Mouse (Mus musculus) left cerebral cortex, postnatal 36 days (tissue): ENCODE results near the gene Rln3. TPM values are rescaled to one million over a fixed set of nuclear protein-coding genes. Genes with fewer than 3 reads are reported as not detected.

Experiments used
- DNase-seq, 2 experiments: peaks; one replicate each; pipeline ENCODE4 v3.0.0; 2021 to 2022; ENCODE audit warnings: low spot score in 2 of 2, mixed read lengths in 1 of 2
- intact Hi-C: fragments of 180-260 bp; cut with DNase I; formaldehyde crosslinking; loops from one replicate; pipeline ENCODE4 v1.15.1; 2025
- total RNA-seq, 2 experiments: library from RNA; stranded (reverse); gene quantifications; 2 replicates each; pipeline ENCODE4 v1.2.3; 2021

Rln3 gene
- total RNA-seq, result not detected

- intact Hi-C loops, result no loop called here
- DNase-seq, result no peak
Observed at GRCm38 (mm10) chr8:84044900-84045299, at the start of gene Rln3. Gene Rln3 (minus strand): TSS chr8:84045000.

GRCm38 (mm10) chr8:84090585-84090984, 45.8 kb upstream of the Rln3 start:
- no peak for DNase-seq
- intact Hi-C loops, result no loop called here

DNA sequence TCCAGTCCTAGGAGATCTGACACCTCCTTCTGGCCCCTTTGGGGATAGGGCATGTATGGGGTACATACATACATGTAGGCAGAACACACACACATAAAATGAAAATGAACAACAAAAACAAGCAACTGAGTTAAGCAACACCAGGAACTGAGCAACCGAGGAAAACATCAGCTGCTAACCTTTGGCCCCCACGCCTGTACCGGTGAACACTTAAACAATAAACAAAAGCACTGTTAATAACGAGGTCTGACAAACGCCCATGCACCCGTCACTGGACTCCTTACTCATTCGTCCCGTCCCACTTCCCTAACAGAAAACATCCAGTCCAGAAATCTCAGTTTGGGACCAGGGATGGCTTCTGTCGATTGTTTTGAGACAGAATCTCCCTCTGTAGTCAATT, 44.5 kb upstream of the Rln3 start:
- intact Hi-C loops, result no loop called here

GRCm38 (mm10) chr8:84087821-84088220, 43.0 kb upstream of the Rln3 start:
- intact Hi-C loops, result no loop called here
- DNase-seq, result no peak

More for the DNA sequence above, 44.5 kb upstream of the Rln3 start:
- no peak for DNase-seq

DNA sequence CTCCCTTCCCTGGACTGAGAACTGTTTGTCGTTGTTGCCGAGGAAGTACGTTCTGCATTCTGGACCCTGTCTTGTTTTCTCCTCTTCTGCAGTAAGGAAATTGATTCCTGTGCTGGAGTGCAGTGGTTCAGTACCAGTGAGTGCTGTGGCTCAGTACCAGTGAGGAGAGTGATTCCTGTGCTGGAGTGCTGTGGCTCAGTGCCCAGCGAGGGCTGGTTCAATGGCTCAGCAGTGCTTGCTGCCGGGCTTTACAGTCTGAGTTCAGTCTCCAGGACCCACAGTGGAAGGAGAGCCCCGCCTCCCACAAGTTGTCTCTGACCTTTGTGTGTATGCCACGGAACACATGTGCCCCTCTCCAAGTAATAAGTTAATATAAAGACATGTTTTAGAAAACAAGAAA, 42.4 kb upstream of the Rln3 start:
- intact Hi-C loops, result no loop called here
- DNase-seq, result no peak

DNA sequence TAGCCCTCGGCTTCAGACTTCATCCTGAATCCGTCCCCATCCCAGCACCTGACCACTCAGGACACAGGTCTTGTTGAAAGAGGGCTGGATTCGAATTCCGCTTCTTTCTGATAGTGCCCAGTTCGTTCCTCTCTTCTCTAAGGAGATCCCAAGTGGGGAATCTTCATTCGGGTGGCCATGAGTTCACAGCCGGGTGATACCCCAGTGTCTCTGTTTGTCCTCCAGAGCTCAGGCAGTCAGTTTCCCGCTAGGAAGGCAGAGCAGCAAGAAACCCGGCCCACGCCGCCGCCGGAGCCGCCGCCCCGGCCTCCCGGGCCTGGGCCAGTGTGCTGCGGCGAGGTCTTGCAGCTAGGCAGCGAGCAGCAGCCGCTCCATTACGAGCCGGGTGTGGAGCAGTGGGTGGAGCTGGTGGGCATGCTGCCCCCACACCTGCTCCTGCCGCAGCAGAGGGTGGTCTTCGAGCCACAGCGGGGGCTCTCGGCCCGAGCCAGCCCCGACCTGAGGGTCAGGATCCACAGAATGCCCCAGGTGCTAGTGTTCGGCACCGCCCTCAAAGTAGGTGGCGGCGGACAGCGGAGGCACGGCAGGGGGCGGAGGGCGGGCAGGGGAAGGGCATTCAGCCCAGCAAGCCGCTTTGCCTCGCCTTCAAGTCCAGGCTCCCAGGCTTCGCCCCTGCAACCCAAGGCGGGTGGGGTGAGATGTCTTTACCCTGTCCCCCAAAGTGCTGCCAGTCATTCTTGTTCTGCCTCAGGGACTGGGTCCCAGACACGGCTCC, 39.7 kb upstream of the Rln3 start:
- intact Hi-C loops, result no loop called here
- DNase-seq, result no peak

DNA sequence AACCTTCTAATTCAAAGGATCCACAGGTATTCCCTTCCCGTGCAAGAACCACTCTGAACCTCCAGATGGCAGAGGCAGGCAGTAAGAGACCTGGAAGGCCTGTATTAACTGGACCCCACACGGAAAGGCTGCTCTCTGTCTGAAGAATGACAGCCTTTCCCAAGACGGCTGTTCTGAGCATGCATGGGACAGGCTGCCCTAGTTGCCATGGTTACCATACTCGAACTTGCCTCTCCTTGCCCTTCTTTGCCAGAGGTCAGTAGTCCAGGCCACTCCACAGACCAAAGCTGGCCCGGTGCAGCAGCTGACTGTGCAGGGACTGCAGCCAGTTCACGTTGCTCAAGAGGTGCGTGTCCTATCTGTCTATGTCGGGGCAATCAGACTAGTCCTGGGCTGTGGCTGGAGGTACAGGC, 39.0 kb upstream of the Rln3 start:
- intact Hi-C loops, result no loop called here
- DNase-seq, result no peak

DNA sequence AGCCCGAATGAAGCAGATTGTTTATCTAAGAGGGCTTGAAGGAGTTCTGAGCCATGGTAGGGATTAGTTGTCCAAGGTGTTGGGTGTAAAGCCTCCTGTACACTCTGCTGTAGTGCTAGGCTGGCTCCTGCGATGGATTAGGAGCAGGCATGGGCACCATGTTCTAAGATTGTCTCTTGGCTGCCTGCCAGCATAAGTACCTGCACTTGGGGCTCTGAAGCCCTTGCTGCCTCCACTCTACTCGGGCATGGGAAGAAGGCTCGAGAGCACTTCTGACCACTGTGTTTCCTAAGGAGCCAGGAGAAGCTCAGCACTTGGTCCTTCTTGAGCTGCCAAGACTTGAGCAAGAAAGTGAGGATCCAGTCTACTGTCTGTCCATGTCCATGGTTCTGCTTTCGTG, 34.4 kb upstream of the Rln3 start:
- DNase-seq, result no peak
- intact Hi-C loops, result no loop called here

GRCm38 (mm10) chr8:84076849-84077248, 32.0 kb upstream of the Rln3 start:
- no peak for DNase-seq
- intact Hi-C loops, result no loop called here

DNA sequence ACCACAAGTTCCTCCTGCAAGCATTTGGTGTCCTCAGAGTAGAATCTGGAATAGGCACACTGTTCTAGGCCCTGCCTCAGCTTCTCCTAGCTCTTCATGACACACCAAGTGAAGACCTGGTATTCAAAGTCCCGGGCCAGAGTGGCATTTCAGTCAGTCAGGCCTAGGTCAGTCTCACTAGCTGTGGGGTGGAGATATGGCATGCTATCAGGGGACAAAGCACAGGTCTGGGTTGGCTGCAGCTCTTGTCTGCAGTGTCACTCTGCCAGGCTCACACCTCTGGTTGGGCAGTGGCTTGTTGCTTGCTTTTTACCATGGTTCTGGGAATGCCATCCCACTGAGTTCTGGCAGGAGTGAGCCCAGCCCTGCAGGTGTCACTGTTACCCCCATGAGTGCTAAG, 31.6 kb upstream of the Rln3 start:
- DNase-seq, result no peak
- intact Hi-C loops, result no loop called here

DNA sequence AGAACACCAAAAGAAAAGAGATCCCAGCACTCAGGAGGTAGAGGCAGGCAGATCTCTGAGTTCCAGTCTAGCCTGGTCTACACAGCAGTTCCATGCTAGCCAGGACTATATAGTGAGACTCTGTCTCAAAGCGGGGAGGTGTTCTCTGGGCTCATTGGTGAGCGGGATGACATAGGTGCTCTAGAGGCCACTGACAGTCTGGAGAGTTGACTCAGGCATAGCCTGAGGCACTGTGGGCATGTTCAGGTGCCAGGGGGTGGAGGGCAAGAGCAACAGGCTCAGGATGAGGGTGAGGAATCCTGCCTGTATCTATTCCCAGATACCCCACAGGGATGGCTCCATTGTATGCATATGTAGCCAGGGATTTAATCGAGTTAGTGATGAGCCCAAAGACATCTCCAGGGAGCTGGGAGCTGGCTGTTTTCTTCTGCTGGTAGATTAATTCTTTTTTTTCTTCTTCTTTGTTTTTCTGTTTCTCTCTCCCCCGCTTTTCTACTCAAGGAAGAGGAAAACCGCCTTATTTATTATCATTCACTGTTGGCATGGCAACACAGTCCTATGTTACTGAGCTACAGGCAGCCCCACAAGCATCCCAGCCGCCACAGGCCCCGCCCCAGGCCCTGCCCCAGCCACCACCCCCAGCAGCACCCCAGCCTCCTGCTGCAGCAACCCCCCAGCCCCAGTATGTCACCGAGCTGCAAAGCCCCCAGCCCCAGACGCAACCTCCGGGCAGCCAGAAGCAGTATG, 28.6 kb upstream of the Rln3 start:
- intact Hi-C loops, result no loop called here

GRCm38 (mm10) chr8:84072321-84072720, 27.5 kb upstream of the Rln3 start:
- intact Hi-C loops, result no loop called here
- no peak for DNase-seq

More for the DNA sequence above, 28.6 kb upstream of the Rln3 start:
- DNase-seq, result no peak

- intact Hi-C loops, result no loop called here
- DNase-seq, result no peak
Observed at GRCm38 (mm10) chr8:84071921-84072320, 27.1 kb upstream of the Rln3 start.

- peak; percentile 60 to 72 for DNase-seq
- intact Hi-C loops, result no loop called here
Observed at GRCm38 (mm10) chr8:84070667-84071066, 25.9 kb upstream of the Rln3 start.

GRCm38 (mm10) chr8:84070241-84070640, 25.4 kb upstream of the Rln3 start:
- intact Hi-C loops, result no loop called here
- DNase-seq, result no peak

DNA sequence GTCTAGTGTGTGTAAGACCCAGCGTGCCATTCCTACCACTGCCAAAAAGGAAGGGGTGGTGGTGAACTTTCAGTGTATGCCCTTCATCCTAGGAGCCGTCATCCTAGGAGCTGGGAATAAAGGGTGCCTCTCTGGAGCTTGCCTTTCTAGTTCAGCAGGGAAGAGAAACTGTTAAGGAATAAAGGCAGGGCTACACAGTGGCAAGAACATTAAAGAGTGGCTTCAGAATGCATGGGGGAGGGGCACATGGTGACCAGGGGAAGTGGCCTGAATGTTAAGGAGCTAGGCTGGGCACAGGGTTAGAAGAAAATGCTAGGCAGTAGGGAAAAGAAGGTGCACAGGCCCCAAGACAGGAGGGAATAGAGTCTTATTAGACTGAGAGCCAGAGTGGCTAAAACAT, 24.9 kb upstream of the Rln3 start:
- intact Hi-C loops, result loop anchor here (5.0 kb wide), 1 partner anchor 57 kb away; the partner anchor contains the start of gene 2210011C24Rik

GRCm38 (mm10) chr8:84069169-84069568, 24.4 kb upstream of the Rln3 start:
- DNase-seq, result no peak
- intact Hi-C loops, result loop anchor here (5.0 kb wide), 1 partner anchor 57 kb away; the partner anchor contains the start of gene 2210011C24Rik

More for the DNA sequence above, 24.9 kb upstream of the Rln3 start:
- DNase-seq, result no peak

GRCm38 (mm10) chr8:84068316-84069035, 23.7 kb upstream of the Rln3 start:
- no peak for DNase-seq
- intact Hi-C loops, result loop anchor here (5.0 kb wide), 1 partner anchor 56 kb away; the partner anchor contains the start of gene 2210011C24Rik

DNA sequence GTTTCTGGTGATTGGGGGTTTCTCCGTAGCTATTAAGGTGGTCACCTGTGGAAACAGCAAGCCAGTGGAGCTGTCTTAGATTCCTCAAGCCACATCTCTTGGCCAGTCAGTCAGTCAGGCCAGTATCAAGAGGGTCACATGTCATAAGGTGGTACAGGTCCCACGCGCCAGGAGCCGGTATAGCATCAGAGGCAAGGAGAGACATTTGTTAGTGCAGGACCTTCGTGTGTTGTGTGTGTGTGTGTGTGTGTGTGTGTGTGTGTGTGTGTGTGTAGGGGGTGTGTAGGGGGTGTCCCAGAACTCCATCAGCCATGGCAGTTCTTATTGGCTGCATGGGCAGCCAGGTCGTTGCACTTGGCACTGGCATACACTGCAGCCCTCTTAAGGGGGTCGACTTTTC, 23.1 kb upstream of the Rln3 start:
- DNase-seq, result no peak
- intact Hi-C loops, result loop anchor here (5.0 kb wide), 1 partner anchor 56 kb away; the partner anchor contains the start of gene 2210011C24Rik

DNA sequence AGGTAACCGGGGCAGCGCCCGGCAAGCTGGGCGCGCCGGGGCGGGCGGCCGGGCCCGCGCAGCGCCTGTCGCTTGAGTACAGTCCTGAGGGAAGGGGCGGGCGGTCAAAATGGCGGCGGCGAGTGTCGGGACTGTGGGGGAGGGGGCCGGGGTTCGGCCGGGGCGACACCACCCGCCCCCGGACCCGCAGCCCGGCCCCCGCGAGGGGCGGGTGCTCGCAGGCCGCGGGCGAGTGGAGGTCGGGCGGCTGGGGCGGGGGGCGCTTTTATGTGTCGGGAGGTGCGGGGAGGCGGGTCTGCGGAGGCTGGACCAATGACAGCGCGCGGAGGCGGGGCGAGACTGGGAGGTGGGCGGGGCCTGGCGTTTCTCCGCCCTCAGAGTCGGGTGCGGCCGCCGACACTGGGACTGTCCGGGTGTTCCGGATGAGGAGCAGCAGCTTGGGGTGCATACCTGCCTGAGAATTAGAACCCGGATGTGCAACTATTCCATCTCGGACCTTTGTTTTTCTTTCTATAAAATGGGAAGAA, 22.3 kb upstream of the Rln3 start:
- intact Hi-C loops, result loop anchor here (5.0 kb wide), 1 partner anchor 55 kb away; the partner anchor contains the start of gene 2210011C24Rik
- DNase-seq, result peak; percentile 94
